Mouse (Mus musculus) left cerebral cortex, adult 2 months (tissue): ENCODE measurements around the gene Rsph3b. TPM values are rescaled to one million over a fixed set of nuclear protein-coding genes. Genes with fewer than 3 reads are reported as not detected.
"Not testable (repeated sequence)": the region's sequence is repeated elsewhere in the genome, so short reads cannot be mapped to it uniquely, and the experiment has no call there.

ENCODE experiments used
- DNase-seq, 2 experiments: peaks; one replicate each; pipeline ENCODE4 v3.0.0; 2021 to 2022; ENCODE audit warnings: low spot score in 2 of 2, mixed read lengths in 1 of 2; ENCODE audit errors: extremely low spot score in 1 of 2
- H3K27ac ChIP-seq: fragments of 200-600 bp; 2 replicates; pipeline ENCODE4 v1.8.1; 2022
- H3K4me3 ChIP-seq: fragments of 200-600 bp; 2 replicates; pipeline ENCODE4 v1.8.1; 2022
- CTCF ChIP-seq: fragments of 200-600 bp; IDR thresholded peaks from 2 replicates; pipeline ENCODE4 v1.8.1; 2022; ENCODE audit warnings: antibody characterized with exemption, mild to moderate bottlenecking, moderate library complexity
- intact Hi-C: fragments of 180-260 bp; cut with DNase I; formaldehyde crosslinking; loops from one replicate; pipeline ENCODE4 v1.15.1; 2025
- total RNA-seq, 2 experiments: library from RNA; stranded (reverse); gene quantifications; 2 replicates each; pipeline ENCODE4 v1.2.3; 2021

Gene Rsph3b
- total RNA-seq, 2 experiments from 2014 or later, result 28.1 to 28.5 TPM

- H3K27ac ChIP-seq, H3K4me3 ChIP-seq, intact Hi-C loops, DNase-seq: not testable (repeated sequence)
- peak; percentile 5 for TF ChIP-seq CTCF
Measured at GRCm38 (mm10) chr17:6900361-6900760, 48.1 kb downstream of the Rsph3b start.

- H3K27ac ChIP-seq, intact Hi-C loops, H3K4me3 ChIP-seq, DNase-seq: not testable (repeated sequence)
Measured at GRCm38 (mm10) chr17:6897996-6898562, 50.4 kb downstream of the Rsph3b start.

GRCm38 (mm10) chr17:6896756-6897155 is 51.7 kb downstream of the Rsph3b start:
- TF ChIP-seq CTCF, result no peak; the same call in 1 of the 2 replicates
- no peak overlapping the region for H3K4me3 ChIP-seq
- H3K27ac ChIP-seq, result no peak overlapping the region
- DNase-seq, result no peak
- intact Hi-C loops, result no loop called here

- no peak for TF ChIP-seq CTCF
- DNase-seq, result no peak
- intact Hi-C loops, result loop anchor here (5.0 kb wide), 1 partner anchor 116 kb away; no protein-coding TSS in a partner anchor
- Histone ChIP-seq H3K27ac (no peak overlapping the region), H3K4me3 (no peak overlapping the region)
Measured at GRCm38 (mm10) chr17:6893332-6893731, 55.1 kb downstream of the Rsph3b start.

DNA sequence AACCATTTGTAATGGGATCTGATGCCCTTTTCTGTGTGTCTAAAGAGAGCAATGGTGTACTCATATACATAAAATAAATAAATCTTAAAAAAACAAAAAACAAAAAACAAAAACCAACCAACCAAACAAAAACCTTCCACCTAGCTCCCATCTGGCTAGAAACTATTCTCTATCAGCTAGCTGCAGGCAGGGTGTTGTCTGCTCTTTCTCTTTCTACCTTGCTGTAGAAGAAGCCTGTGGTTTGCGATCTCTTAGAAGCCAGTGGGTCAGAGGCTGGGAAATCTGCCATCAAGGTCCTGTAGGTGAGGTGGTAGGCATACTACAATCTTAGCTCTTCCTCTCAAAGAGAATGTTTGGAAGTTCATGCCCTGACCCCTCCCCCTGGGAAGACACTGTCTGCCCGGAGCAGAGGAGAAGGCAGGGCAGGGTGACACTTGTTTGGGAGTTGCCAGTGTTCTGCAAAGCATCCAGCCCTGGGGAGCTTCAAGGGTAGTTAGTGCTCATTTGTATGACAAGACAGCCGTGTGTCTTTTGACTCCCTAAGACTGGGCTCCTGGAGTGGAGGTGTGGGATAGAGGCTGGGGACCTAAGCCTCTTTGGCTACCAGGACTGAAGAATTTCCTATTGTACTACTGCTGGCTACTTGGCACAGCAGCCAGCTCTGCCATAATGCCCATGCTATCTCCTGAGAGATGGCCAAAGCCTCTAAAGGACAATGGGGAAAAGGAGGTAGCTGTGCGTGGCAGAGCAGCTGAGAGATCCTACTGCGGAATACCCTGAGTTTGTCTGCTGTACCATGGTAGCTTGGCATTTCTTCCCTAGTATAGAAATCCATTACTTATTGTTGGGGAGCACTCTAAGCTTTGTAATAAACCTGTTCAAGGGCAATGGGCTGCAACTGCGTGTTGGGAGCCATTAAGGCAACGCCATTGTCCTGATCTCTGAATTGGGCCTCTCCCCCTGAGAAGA is 56.2 kb downstream of the Rsph3b start:
- no peak for DNase-seq
- intact Hi-C loops, result loop anchor here (5.0 kb wide), 1 partner anchor 115 kb away; no protein-coding TSS in a partner anchor
- TF ChIP-seq CTCF, result no peak
- no peak overlapping the region for H3K27ac ChIP-seq
- no peak overlapping the region for H3K4me3 ChIP-seq

- Histone ChIP-seq H3K4me3 (no peak overlapping the region), H3K27ac (no peak overlapping the region)
- no peak for TF ChIP-seq CTCF
- no peak for DNase-seq
- intact Hi-C loops, result no loop called here
Measured at GRCm38 (mm10) chr17:6886445-6886844, 62.0 kb downstream of the Rsph3b start.

GRCm38 (mm10) chr17:6884531-6884930 is 64.0 kb downstream of the Rsph3b start:
- intact Hi-C loops, result no loop called here
- Histone ChIP-seq H3K27ac (no peak overlapping the region), H3K4me3 (no peak overlapping the region)
- DNase-seq, result no peak
- no peak for TF ChIP-seq CTCF

GRCm38 (mm10) chr17:6881306-6881705 is 67.2 kb downstream of the Rsph3b start:
- TF ChIP-seq CTCF, result no peak
- Histone ChIP-seq H3K27ac (no peak overlapping the region), H3K4me3 (no peak overlapping the region)
- intact Hi-C loops, result no loop called here
- no peak for DNase-seq

- Histone ChIP-seq H3K4me3 (no peak overlapping the region), H3K27ac (no peak overlapping the region)
- intact Hi-C loops, result no loop called here
- TF ChIP-seq CTCF, result no peak
- DNase-seq, result no peak
Measured at GRCm38 (mm10) chr17:6871421-6871820, 77.1 kb downstream of the Rsph3b start.

- Histone ChIP-seq H3K27ac (no peak overlapping the region), H3K4me3 (no peak overlapping the region)
- DNase-seq, result no peak
- TF ChIP-seq CTCF, result no peak
- intact Hi-C loops, result no loop called here
Measured at GRCm38 (mm10) chr17:6868810-6869209, 79.7 kb downstream of the Rsph3b start.

GRCm38 (mm10) chr17:6867740-6868139 is 80.7 kb downstream of the Rsph3b start:
- intact Hi-C loops, result no loop called here
- TF ChIP-seq CTCF, result no peak
- Histone ChIP-seq H3K4me3 (no peak overlapping the region), H3K27ac (no peak overlapping the region)
- DNase-seq, result no peak

GRCm38 (mm10) chr17:6866576-6866975 is 81.9 kb downstream of the Rsph3b start:
- intact Hi-C loops, result no loop called here
- Histone ChIP-seq H3K27ac (no peak overlapping the region), H3K4me3 (no peak overlapping the region)
- no peak for TF ChIP-seq CTCF
- DNase-seq, result no peak

DNA sequence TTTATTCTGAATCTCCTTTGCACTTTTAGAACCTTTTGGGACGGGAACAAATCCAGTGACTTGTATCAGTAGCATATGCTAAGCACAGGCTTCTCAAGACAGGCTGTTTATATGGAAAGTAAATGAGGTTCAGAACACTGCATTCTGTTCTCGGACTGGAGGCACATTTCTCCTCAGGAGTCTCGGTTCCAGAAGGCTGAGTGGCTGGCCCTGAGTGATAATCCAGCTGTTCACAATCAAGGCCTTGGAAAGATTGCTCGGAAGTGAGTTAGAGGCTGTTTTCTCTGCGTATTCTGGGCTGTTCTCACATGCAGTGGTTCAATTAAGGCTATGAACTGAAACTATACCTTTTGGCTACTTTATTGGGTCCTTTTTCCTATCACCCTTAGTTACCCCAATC is 82.9 kb downstream of the Rsph3b start:
- no peak overlapping the region for H3K4me3 ChIP-seq
- TF ChIP-seq CTCF, result no peak
- no peak overlapping the region for H3K27ac ChIP-seq
- intact Hi-C loops, result no loop called here
- no peak for DNase-seq
